Mouse (Mus musculus): ENCODE measurements around the gene Clpb. TPM values are rescaled to one million over a fixed set of nuclear protein-coding genes. Genes with fewer than 3 reads are reported as not detected.
A peak's percentile ranks its signal among the peaks of the same experiment; 100 is the strongest.

Gene Clpb
- polyA plus RNA-seq, 1 experiment from 2014 or later: 33.0 TPM

DNA sequence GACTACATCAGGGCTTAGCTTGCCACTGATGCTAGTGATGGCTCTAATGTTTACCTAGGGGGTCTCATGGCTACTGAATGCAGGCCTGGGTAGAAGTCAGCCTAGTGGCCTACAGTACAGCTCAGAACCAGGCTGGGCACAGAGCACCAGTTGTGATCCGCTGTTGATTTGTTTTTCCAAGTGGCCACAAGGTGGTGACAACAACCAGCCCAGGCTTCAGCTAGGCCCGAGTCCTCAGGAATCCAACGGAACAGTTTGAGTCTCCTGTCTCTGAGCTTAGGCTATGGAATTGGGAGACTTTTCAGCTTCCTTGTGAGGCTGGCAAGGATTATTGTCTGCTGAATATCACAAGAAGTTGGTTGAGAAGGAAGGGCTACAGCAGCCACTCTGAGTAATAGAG lies 3.1 kb downstream of the Clpb start:
- Histone ChIP-seq H3K9ac (peak overlapping the region; percentile 3), H3K36me3 (replicated peaks; ENCODE audit: control insufficient read depth, insufficient read depth) (no peaks in the 10 kb centered on the region), H3K27ac (no peak overlapping the region), H3K27me3 (ENCODE audit: control insufficient read depth, insufficient read depth, low read length) (no peaks in the 10 kb centered on the region), H3K4me2 (replicated peaks) (no peak overlapping the region; the same call in 1 of the 2 replicates), H3K4me3 (replicated peaks; ENCODE audit: low read length) (no peak overlapping the region), H3K4me1 (replicated peaks; ENCODE audit: control insufficient read depth, insufficient read depth, low read length) (peaks cover 16% of the 10 kb centered on the region), H3K9me3 (ENCODE audit: control insufficient read depth, low read length) (no peaks in the 10 kb centered on the region)
- DNase-seq (ENCODE audit: low spot score): peak; percentile 75
- ATAC-seq (ENCODE audit: low FRiP score): peak; percentile 51; the same call in 1 of the 2 replicates
- WGBS: 5% methylated on average over 3 of the region's 3 CpGs

DNA sequence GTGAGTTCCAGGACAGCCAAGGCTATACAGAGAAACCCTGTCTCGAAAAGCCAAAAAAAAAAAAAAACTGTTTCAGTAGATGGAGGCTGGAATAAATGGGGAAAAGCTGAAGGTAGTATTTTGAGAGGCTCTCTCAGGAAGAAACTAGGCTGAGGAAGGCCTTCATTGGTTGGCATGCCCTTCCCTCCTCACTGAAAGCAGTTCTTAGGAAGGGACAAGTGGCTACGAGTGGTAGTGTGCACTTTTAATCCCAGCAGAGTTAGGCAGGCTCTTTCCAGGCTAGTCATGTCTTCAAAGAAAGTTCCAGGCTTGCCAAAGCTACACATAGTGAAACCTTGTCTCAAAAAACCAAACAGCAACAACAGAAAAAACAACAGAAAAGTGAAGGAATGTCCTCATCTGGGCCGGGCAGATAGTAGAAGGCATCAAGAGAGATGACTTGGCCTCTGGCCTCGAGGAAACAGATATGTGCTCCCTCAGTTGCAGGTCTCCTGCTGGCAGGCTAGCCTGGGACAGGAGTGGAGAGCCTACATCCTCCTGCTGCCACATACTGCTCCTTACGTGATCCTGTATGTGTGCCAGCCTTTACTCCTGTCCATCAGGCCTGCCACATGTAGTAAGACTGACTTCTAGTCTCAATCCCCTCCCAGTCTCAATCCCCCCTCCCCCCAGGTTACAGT lies 8.3 kb downstream of the Clpb start:
- H3K27me3 ChIP-seq (ENCODE audit: control insufficient read depth, insufficient read depth, low read length): no peaks in the 10 kb centered on the region
- H3K36me3 ChIP-seq (replicated peaks; ENCODE audit: control insufficient read depth, insufficient read depth): no peaks in the 10 kb centered on the region
- no peaks in the 10 kb centered on the region for H3K9me3 ChIP-seq (ENCODE audit: control insufficient read depth, low read length)
- ATAC-seq (ENCODE audit: low FRiP score): no peak
- no peak overlapping the region for H3K4me3 ChIP-seq (replicated peaks; ENCODE audit: low read length)
- no peak for DNase-seq (ENCODE audit: low spot score)
- no peak overlapping the region for H3K9ac ChIP-seq
- no peak overlapping the region for H3K4me2 ChIP-seq (replicated peaks)
- H3K4me1 ChIP-seq (replicated peaks; ENCODE audit: control insufficient read depth, insufficient read depth, low read length): peaks cover 11% of the 10 kb centered on the region; the same call in 1 of the 2 replicates
- H3K27ac ChIP-seq: no peak overlapping the region
- WGBS: 81% methylated on average over 5 of the region's 5 CpGs

DNA sequence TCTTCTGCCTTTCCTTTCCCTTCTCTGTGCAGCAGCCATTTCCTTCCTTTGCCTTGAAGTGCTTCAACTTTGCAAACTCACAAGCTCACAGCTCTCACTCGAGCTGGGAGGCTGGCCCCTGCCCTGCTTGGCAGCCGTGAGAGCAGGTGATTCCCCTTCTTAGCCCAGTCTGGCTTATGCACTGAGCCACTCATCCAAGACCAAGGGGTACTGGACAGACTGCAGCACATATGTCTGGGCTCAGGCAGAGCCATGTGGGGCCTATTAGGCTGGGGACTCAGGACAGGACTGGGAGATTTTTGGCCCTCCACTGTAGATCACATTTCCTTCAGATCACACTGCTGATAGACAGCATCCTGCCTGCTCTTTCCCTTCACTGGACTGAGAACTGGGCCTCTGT lies 10.1 kb downstream of the Clpb start:
- ATAC-seq (ENCODE audit: low FRiP score): no peak
- 49% methylated on average over 2 of the region's 2 CpGs for WGBS

DNA sequence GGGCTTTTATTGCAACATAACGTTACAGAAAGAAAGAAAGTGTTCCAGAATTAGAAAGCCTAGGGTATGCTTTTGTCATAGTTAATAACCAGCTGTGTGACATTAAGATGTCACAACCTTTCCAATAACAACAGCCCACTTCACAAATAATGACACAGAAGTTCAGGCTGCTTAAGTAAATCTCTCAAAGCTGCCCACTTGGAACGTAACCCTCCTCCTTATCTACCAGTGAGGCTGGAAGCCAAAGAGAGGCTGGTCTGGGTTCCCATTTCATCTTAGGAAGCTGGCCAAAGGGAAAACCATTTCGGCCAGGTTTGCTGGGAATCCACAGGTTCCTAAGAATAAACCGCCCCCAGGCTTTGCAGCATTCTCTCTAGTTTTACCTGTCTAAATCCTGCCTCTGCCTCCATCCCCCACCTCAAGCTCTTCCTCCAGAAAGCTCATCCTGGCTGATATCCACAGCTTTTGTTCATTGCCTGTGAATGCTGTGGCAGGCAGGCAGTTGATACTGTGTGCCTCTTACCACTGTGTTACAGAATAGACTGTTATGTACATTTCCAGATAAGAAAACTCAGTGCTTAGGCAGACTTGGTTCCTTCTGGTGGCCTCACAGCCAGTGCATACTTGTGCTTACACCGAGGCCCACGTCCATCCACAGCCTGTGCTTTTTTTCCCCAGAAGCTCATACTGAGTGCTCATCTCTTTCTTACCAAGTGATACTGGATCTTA lies 12.8 kb downstream of the Clpb start:
- WGBS: 32% methylated on average over 6 of the region's 6 CpGs
- 0 out of 2 replicates have a peak overlapping the region, but pooled peaks have one; percentile 20 for H3K9ac ChIP-seq

More for the DNA sequence above, 10.1 kb downstream of the Clpb start:
- no peak overlapping the region for H3K9ac ChIP-seq
- DNase-seq (ENCODE audit: low spot score): no peak
- no peak overlapping the region for H3K27ac ChIP-seq
- no peaks in the 10 kb centered on the region for H3K27me3 ChIP-seq (ENCODE audit: control insufficient read depth, insufficient read depth, low read length)
- H3K9me3 ChIP-seq (ENCODE audit: control insufficient read depth, low read length): no peaks in the 10 kb centered on the region
- no peaks in the 10 kb centered on the region for H3K36me3 ChIP-seq (replicated peaks; ENCODE audit: control insufficient read depth, insufficient read depth)
- peaks cover 18% of the 10 kb centered on the region; the same call in 1 of the 2 replicates for H3K4me1 ChIP-seq (replicated peaks; ENCODE audit: control insufficient read depth, insufficient read depth, low read length)
- H3K4me3 ChIP-seq (replicated peaks; ENCODE audit: low read length): no peak overlapping the region
- H3K4me2 ChIP-seq (replicated peaks): no peak overlapping the region

DNA sequence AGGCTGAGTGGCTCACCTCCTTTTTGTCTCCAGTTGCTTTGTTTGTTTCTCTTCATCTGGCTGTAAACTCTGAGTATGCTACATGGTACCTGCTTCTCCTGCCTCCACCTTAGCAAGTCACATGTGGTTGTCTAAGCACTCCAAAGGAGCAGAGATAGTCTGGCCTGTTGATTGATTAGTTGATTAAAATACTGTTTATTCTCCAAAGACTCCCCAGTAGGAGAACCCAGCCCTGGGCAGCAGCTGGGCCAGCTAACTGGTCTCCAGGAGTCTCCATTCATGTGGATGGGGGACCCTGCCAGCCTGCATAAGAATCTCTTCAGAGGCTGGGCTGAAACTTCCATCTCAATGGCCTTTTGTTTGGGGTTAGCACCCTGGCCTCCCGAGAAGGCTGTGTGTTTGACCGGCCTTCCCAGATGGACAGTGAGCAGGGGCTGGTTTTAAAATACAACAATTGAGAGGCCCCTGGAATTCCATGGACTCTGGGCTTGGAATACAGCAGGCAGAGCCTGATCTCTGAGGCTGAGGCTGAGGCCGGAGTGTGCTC lies 13.4 kb downstream of the Clpb start:
- Histone ChIP-seq H3K4me2 (replicated peaks) (no peak overlapping the region), H3K27me3 (ENCODE audit: control insufficient read depth, insufficient read depth, low read length) (no peaks in the 10 kb centered on the region), H3K27ac (peak overlapping the region; percentile 39; the same call in 1 of the 2 replicates), H3K9ac (0 out of 2 replicates have a peak overlapping the region, but pooled peaks have one; percentile 20), H3K4me1 (replicated peaks; ENCODE audit: control insufficient read depth, insufficient read depth, low read length) (peaks cover 22% of the 10 kb centered on the region; the same call in 1 of the 2 replicates), H3K36me3 (replicated peaks; ENCODE audit: control insufficient read depth, insufficient read depth) (no peaks in the 10 kb centered on the region), H3K4me3 (replicated peaks; ENCODE audit: low read length) (no peak overlapping the region), H3K9me3 (ENCODE audit: control insufficient read depth, low read length) (no peaks in the 10 kb centered on the region)
- DNase-seq (ENCODE audit: low spot score): no peak
- no peak for ATAC-seq (ENCODE audit: low FRiP score)
- 9% methylated on average over 3 of the region's 3 CpGs for WGBS

More for the DNA sequence above, 12.8 kb downstream of the Clpb start:
- DNase-seq (ENCODE audit: low spot score) (no peak), ATAC-seq (ENCODE audit: low FRiP score) (no peak)
- Histone ChIP-seq H3K4me3 (replicated peaks; ENCODE audit: low read length) (no peak overlapping the region), H3K27ac (peak overlapping the region; percentile 6; the same call in 1 of the 2 replicates), H3K27me3 (ENCODE audit: control insufficient read depth, insufficient read depth, low read length) (no peaks in the 10 kb centered on the region), H3K4me2 (replicated peaks) (no peak overlapping the region), H3K36me3 (replicated peaks; ENCODE audit: control insufficient read depth, insufficient read depth) (no peaks in the 10 kb centered on the region), H3K9me3 (ENCODE audit: control insufficient read depth, low read length) (no peaks in the 10 kb centered on the region), H3K4me1 (replicated peaks; ENCODE audit: control insufficient read depth, insufficient read depth, low read length) (peaks cover 18% of the 10 kb centered on the region; the same call in 1 of the 2 replicates)

DNA sequence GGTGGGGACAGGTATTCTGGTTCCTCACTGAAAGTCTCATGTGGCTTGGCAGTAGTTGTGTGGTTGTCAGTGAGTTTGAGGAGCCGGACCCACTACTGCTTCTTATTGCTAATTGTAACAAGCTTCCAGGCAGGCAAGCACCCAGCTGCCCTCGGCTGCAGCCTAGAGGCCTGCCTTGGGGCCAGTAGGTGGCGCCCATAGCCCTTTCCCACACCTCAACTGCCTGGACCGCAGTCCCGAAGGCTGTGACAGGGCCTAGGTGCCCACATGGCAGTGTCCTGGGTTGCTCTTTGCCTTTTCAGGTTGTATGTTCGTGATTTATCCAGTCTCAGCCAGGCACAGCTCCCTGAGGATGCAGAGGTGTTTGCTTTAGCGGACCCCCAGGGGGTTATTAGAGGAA lies 16.2 kb downstream of the Clpb start:
- ATAC-seq (ENCODE audit: low FRiP score): peak; percentile 86
- H3K4me1 ChIP-seq (replicated peaks; ENCODE audit: control insufficient read depth, insufficient read depth, low read length): peaks cover 31% of the 10 kb centered on the region
- WGBS: 8% methylated on average over 7 of the region's 7 CpGs
- H3K9ac ChIP-seq: no peak overlapping the region
- H3K4me2 ChIP-seq (replicated peaks): no peak overlapping the region
- DNase-seq (ENCODE audit: low spot score): peak; percentile 73
- H3K36me3 ChIP-seq (replicated peaks; ENCODE audit: control insufficient read depth, insufficient read depth): no peaks in the 10 kb centered on the region
- H3K4me3 ChIP-seq (replicated peaks; ENCODE audit: low read length): no peak overlapping the region
- H3K27ac ChIP-seq: no peak overlapping the region
- no peaks in the 10 kb centered on the region for H3K9me3 ChIP-seq (ENCODE audit: control insufficient read depth, low read length)
- H3K27me3 ChIP-seq (ENCODE audit: control insufficient read depth, insufficient read depth, low read length): no peaks in the 10 kb centered on the region

DNA sequence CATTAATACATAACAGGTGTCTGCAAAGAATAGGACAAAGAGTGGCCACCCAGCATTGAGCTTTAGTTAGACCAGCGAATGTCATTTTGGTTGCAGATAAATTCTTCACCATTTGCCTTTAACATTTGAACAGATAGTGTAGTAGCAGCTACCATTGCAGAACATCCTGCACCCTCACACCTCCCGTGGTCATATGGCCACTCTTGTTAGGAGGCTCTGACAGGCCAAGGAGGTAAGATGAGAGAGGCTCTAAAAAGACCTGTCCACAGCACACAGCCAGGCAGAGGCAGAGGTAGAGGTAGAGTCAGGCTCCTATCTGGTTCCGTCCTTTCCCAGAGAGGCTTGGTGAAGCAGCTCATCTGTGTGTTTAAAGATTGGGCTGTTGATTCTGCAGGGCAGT lies 17.5 kb downstream of the Clpb start:
- ATAC-seq (ENCODE audit: low FRiP score) (no peak), DNase-seq (ENCODE audit: low spot score) (no peak)
- Histone ChIP-seq H3K4me2 (replicated peaks) (no peak overlapping the region), H3K9me3 (ENCODE audit: control insufficient read depth, low read length) (no peaks in the 10 kb centered on the region), H3K36me3 (replicated peaks; ENCODE audit: control insufficient read depth, insufficient read depth) (no peaks in the 10 kb centered on the region), H3K4me3 (replicated peaks; ENCODE audit: low read length) (no peak overlapping the region), H3K27ac (no peak overlapping the region), H3K9ac (no peak overlapping the region), H3K4me1 (replicated peaks; ENCODE audit: control insufficient read depth, insufficient read depth, low read length) (peaks cover 30% of the 10 kb centered on the region), H3K27me3 (ENCODE audit: control insufficient read depth, insufficient read depth, low read length) (no peaks in the 10 kb centered on the region)
- 82% methylated on average over 3 of the region's 3 CpGs for WGBS

DNA sequence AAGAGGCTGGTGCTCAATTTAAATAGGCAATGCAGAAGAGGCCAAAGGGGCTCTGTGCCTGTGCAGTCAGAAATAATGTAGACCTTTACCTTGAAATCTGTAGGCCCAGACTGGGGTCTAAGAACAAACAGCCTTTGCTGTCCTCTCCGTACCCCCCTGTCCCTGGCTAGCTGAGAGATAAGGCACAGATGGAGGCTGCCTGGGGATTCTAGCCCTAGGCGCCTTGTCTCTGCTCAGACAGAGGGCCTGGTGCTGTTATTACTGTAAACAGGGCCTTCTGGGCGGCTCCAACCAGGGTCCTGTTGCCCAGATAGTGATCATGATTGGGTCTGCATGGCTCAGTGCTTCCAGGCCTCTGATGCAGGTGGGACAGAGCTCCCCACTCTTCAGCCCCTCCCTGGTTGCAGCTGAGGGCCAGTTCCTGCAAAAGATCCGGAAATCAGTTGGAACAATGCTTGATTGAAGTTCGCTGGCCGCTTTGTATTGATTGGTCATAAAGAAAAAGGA lies 18.2 kb downstream of the Clpb start:
- Histone ChIP-seq H3K4me1 (replicated peaks; ENCODE audit: control insufficient read depth, insufficient read depth, low read length) (peaks cover 24% of the 10 kb centered on the region), H3K27ac (no peak overlapping the region), H3K4me3 (replicated peaks; ENCODE audit: low read length) (no peak overlapping the region), H3K9me3 (ENCODE audit: control insufficient read depth, low read length) (no peaks in the 10 kb centered on the region), H3K9ac (no peak overlapping the region), H3K36me3 (replicated peaks; ENCODE audit: control insufficient read depth, insufficient read depth) (no peaks in the 10 kb centered on the region), H3K4me2 (replicated peaks) (no peak overlapping the region), H3K27me3 (ENCODE audit: control insufficient read depth, insufficient read depth, low read length) (no peaks in the 10 kb centered on the region)
- 31% methylated on average over 6 of the region's 6 CpGs for WGBS
- ATAC-seq (ENCODE audit: low FRiP score): no peak
- DNase-seq (ENCODE audit: low spot score): no peak

DNA sequence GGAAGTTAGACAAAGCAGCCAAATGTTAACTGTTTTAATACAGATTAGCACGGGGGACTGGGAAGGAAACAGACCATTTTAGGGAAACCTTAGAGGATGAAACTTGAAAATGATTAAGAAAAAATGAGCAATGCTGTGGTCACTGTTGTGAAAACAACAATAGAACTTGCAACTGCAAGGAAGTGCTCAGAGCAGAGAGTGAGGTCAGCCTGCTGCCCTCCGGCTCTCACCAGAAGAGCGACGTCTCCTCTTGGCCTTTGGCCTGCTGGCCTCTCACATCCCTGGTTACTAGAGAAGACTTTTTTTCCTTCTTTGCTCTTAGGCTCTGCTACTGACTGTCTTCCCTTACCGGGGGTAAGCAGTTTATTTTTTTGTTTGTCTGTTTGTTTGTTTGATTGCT lies 19.5 kb downstream of the Clpb start:
- Histone ChIP-seq H3K27me3 (ENCODE audit: control insufficient read depth, insufficient read depth, low read length) (no peaks in the 10 kb centered on the region), H3K36me3 (replicated peaks; ENCODE audit: control insufficient read depth, insufficient read depth) (peaks cover 7% of the 10 kb centered on the region), H3K27ac (no peak overlapping the region), H3K9me3 (ENCODE audit: control insufficient read depth, low read length) (no peaks in the 10 kb centered on the region), H3K4me3 (replicated peaks; ENCODE audit: low read length) (no peak overlapping the region), H3K9ac (no peak overlapping the region), H3K4me1 (replicated peaks; ENCODE audit: control insufficient read depth, insufficient read depth, low read length) (peaks cover 16% of the 10 kb centered on the region), H3K4me2 (replicated peaks) (no peak overlapping the region)
- no peak for ATAC-seq (ENCODE audit: low FRiP score)
- WGBS: 48% methylated on average over 5 of the region's 5 CpGs
- DNase-seq (ENCODE audit: low spot score): no peak
